Mouse (Mus musculus): ENCODE data around the gene Ssu72.

Gene Ssu72

GRCm38 (mm10) chr4:155757011-155757410, 52.4 kb downstream of the Ssu72 start:
- no peak for DNase-seq

- peak in 1 of 2 experiments; percentile 57 for DNase-seq
Measured at GRCm38 (mm10) chr4:155759862-155760612, 55.4 kb downstream of the Ssu72 start.

- DNase-seq: peak; percentile 97
Measured at GRCm38 (mm10) chr4:155760613-155761355, 56.2 kb downstream of the Ssu72 start, which contains the start of gene Atad3a. Gene Atad3a (minus strand): TSS chr4:155761093.

GRCm38 (mm10) chr4:155761356-155762099, 56.9 kb downstream of the Ssu72 start:
- DNase-seq: peak in 1 of 2 experiments; percentile 36

GRCm38 (mm10) chr4:155762357-155762756, 57.8 kb downstream of the Ssu72 start:
- DNase-seq: no peak

GRCm38 (mm10) chr4:155769496-155769879, 64.9 kb downstream of the Ssu72 start:
- no peak for DNase-seq

GRCm38 (mm10) chr4:155769880-155770512, 65.4 kb downstream of the Ssu72 start:
- DNase-seq: peak; percentile 95 to 97

GRCm38 (mm10) chr4:155770626-155771025, 66.0 kb downstream of the Ssu72 start:
- DNase-seq: peak; percentile 70 to 75

GRCm38 (mm10) chr4:155771706-155772105, 67.1 kb downstream of the Ssu72 start:
- peak; percentile 52 to 71 for DNase-seq

- DNase-seq: no peak
Measured at GRCm38 (mm10) chr4:155772786-155773185, 68.2 kb downstream of the Ssu72 start.

GRCm38 (mm10) chr4:155773335-155774078, 68.9 kb downstream of the Ssu72 start:
- DNase-seq: peak; percentile 33 to 48

- DNase-seq: peak; percentile 93 to 98
Measured at GRCm38 (mm10) chr4:155774280-155774754, 69.7 kb downstream of the Ssu72 start, which contains the start of gene Vwa1. Gene Vwa1 (minus strand): TSS chr4:155774698.

GRCm38 (mm10) chr4:155774971-155775740, 70.6 kb downstream of the Ssu72 start:
- DNase-seq: peak; percentile 77 to 78

- DNase-seq: peak; percentile 56 to 77
Measured at GRCm38 (mm10) chr4:155775855-155776254, 71.3 kb downstream of the Ssu72 start.

- DNase-seq: peak; percentile 36 to 39
Measured at GRCm38 (mm10) chr4:155776704-155777335, 72.2 kb downstream of the Ssu72 start.

- DNase-seq: no peak
Measured at GRCm38 (mm10) chr4:155777816-155778215, 73.2 kb downstream of the Ssu72 start.

GRCm38 (mm10) chr4:155779498-155779897, 74.9 kb downstream of the Ssu72 start:
- no peak for DNase-seq

- peak; percentile 81 to 83 for DNase-seq
Measured at GRCm38 (mm10) chr4:155780895-155781294, 76.3 kb downstream of the Ssu72 start.
